Mouse (Mus musculus) testis, adult 2 months (tissue): ENCODE measurements at regions not wholly inside any gene's neighbourhood (a gene's known extent, or its start where the extent isn't known, plus 50 kb on each side); places are given as distances from the start of the nearest gene placed in this dataset.

ENCODE experiments used
- H3K27ac ChIP-seq: fragments of 200-500 bp; 2 replicates; pipeline ENCODE4 v1.5.1; 2012; ENCODE audit warnings: low read depth, low read length; ENCODE audit not compliant: control insufficient read depth, insufficient read depth
- H3K27me3 ChIP-seq: fragments of 200-500 bp; 2 replicates; pipeline ENCODE4 v1.6.1; 2012; ENCODE audit warnings: mild to moderate bottlenecking, low read length, moderate library complexity; ENCODE audit not compliant: control insufficient read depth, insufficient read depth
- H3K36me3 ChIP-seq: fragments of 200-500 bp; 2 replicates; pipeline ENCODE4 v1.6.1; 2012; ENCODE audit warnings: mild to moderate bottlenecking, low read length; ENCODE audit not compliant: control insufficient read depth, insufficient read depth
- H3K4me1 ChIP-seq: fragments of 200-500 bp; 2 replicates; pipeline ENCODE4 v1.6.1; 2012; ENCODE audit warnings: low read length; ENCODE audit not compliant: control insufficient read depth, insufficient read depth
- H3K4me3 ChIP-seq: fragments of 200-500 bp; 2 replicates; pipeline ENCODE4 v1.5.1; 2012; ENCODE audit warnings: low read depth, mild to moderate bottlenecking, low read length, moderate library complexity, mixed read lengths; ENCODE audit not compliant: control insufficient read depth
- CTCF ChIP-seq: fragments of 200-500 bp; IDR thresholded peaks from 2 replicates; pipeline ENCODE4 v1.5.1; 2012; ENCODE audit warnings: low read depth, mild to moderate bottlenecking, inconsistent platforms, low read length, moderate library complexity; ENCODE audit not compliant: control insufficient read depth, insufficient read depth, insufficient replicate concordance
- POLR2A ChIP-seq: fragments of 200-500 bp; IDR thresholded peaks from 2 replicates; pipeline ENCODE4 v1.6.1; 2012; ENCODE audit warnings: low read depth, mild to moderate bottlenecking, inconsistent platforms, low read length, moderate library complexity; ENCODE audit not compliant: control insufficient read depth

DNA sequence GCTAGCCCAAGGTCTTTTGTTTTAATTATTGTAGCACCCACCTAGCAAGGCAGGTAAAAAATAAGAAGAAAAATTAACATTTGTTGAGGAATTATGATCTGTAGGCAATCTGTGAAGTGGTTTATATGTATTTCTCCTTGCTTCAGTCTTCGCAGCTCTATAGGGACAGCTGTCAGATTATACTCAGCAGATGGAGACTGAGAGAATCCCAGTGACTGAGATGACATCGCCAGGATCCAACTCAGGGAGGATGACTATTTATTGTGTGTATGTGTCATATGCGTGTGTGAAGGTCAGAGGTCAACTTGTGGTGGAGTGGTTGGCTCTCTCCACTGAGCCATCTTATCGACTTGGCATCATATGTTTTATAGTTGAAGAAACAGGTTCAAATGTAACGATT lies 362.0 kb upstream of the Chd6 start:
- H3K4me1 ChIP-seq = no peaks in the 10 kb centered on the region
- H3K27me3 ChIP-seq = no peaks in the 10 kb centered on the region
- TF ChIP-seq CTCF = no peak
- TF ChIP-seq POLR2A = no peak
- H3K36me3 ChIP-seq = no peaks in the 10 kb centered on the region
- H3K27ac ChIP-seq = no peak overlapping the region
- no peak overlapping the region for H3K4me3 ChIP-seq

DNA sequence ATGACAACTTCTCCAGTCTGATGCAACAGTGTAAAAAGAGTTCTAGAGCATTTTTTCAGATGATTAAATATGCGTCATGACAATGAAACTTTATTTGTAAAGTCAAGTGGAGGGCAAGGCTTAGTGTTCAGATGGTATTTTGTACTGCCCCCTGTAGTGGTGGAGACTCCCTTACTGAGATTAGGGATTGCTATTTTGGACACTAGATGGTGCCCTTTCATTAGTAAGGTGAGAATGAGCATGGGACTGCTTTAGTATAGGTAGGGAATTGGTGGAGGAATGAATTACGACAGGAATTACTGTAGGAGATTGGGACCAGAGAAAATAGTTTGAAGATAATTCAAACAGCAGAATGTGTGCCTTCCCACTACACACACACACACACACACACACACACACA lies 361.1 kb upstream of the Chd6 start:
- no peak overlapping the region for H3K27ac ChIP-seq
- H3K27me3 ChIP-seq = no peaks in the 10 kb centered on the region
- TF ChIP-seq CTCF = no peak
- no peak for TF ChIP-seq POLR2A
- H3K36me3 ChIP-seq = no peaks in the 10 kb centered on the region
- no peak overlapping the region for H3K4me3 ChIP-seq
- no peaks in the 10 kb centered on the region for H3K4me1 ChIP-seq

- no peaks in the 10 kb centered on the region for H3K36me3 ChIP-seq
- no peak overlapping the region for H3K27ac ChIP-seq
- H3K4me3 ChIP-seq = no peak overlapping the region
- TF ChIP-seq POLR2A = no peak
- no peak for TF ChIP-seq CTCF
- no peaks in the 10 kb centered on the region for H3K27me3 ChIP-seq
- H3K4me1 ChIP-seq = no peaks in the 10 kb centered on the region
Observed at GRCm38 (mm10) chr2:161467035-161467434, 358.2 kb upstream of the Chd6 start.

DNA sequence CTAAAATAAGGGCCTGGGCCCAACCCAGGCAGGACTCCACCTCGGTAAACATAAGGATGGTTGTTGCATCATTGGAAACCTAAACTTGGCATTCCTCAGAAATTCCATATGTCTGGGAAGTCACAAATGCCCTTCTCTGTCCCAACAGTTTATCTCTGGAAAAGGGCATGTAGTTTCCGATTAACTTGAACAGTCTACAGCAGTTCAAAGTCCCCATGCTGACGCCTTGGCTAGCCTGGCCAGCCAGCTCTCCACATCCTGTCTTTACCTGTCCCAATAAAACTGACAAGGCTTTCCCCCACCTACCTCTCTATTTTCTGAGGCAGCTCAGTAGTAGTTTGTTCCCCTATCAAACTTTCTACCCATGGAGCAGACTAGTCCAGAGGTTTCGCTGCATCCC lies 351.7 kb upstream of the Chd6 start:
- no peak overlapping the region for H3K4me3 ChIP-seq
- no peaks in the 10 kb centered on the region for H3K27me3 ChIP-seq
- TF ChIP-seq POLR2A = no peak
- no peak overlapping the region for H3K27ac ChIP-seq
- H3K36me3 ChIP-seq = no peaks in the 10 kb centered on the region
- H3K4me1 ChIP-seq = no peaks in the 10 kb centered on the region

GRCm38 (mm10) chr2:161454466-161454865 lies 345.6 kb upstream of the Chd6 start:
- H3K4me1 ChIP-seq = no peaks in the 10 kb centered on the region
- no peak overlapping the region for H3K27ac ChIP-seq
- no peak for TF ChIP-seq POLR2A
- no peak for TF ChIP-seq CTCF
- H3K27me3 ChIP-seq = no peaks in the 10 kb centered on the region
- no peaks in the 10 kb centered on the region for H3K36me3 ChIP-seq
- H3K4me3 ChIP-seq = no peak overlapping the region

DNA sequence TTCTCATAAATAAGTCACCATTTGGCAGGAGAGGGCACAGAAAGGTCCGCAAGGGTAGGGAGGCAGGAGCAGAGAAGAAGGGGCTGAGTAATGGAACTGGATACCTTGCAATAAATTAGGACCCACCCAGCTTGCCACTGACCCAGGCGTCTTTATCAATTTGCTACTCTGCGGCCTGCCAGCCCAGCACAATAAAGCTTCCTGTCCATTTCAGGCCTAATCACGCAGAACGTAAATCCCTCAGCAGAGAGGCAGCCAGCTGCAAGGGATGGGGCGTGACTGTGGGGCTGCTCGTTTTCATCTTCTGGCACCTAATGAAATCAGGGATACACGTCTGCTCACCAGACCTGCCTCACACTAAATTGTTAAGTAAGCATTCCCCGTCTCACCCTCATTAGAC lies 324.9 kb upstream of the Chd6 start:
- Histone ChIP-seq H3K27ac (no peak overlapping the region), H3K27me3 (no peaks in the 10 kb centered on the region), H3K4me3 (no peak overlapping the region), H3K36me3 (no peaks in the 10 kb centered on the region), H3K4me1 (peaks cover 12% of the 10 kb centered on the region)
- no peak for TF ChIP-seq CTCF
- no peak for TF ChIP-seq POLR2A

DNA sequence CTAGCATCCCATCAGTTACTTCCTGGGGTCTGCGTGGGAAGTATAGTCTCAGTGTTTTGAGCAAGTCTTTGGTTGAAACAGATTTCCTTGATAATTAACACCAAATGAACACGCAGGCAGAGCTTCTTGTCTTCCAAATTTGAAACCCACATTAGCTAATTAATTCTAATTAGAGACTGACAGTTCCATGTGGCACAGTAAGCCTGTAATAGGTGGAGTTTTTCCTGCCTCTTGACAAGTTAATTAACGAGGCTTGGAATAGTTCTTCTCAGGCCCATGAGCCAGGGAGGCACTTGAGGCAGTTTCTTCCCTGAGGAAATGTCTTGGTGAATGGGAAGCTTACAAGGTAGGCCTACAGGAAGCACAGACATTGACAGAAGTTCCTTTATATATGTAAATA lies 320.4 kb upstream of the Chd6 start:
- Histone ChIP-seq H3K4me3 (no peak overlapping the region), H3K4me1 (no peaks in the 10 kb centered on the region), H3K36me3 (no peaks in the 10 kb centered on the region), H3K27me3 (no peaks in the 10 kb centered on the region), H3K27ac (no peak overlapping the region)
- TF ChIP-seq CTCF = no peak
- no peak for TF ChIP-seq POLR2A

DNA sequence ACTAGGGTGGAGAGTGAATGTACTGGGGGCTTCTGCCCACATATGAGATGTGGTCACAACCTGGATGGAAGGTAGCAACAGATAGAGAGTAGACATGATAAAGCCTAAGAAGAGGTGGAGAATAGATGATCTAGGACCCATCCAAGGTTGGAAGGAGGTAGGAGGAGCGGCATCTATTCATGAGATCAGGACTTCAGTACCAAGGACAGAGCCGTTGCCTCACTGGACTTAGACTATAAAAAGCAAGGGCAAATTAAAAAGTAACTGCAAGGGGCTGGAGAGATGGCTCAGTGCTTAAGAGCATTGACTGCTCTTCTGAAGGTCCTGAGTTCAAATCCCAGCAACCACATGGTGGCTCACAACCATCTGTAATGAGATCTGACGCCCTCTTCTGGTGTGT lies 316.7 kb upstream of the Chd6 start:
- TF ChIP-seq POLR2A (no peak), CTCF (no peak)
- Histone ChIP-seq H3K4me3 (no peak overlapping the region), H3K4me1 (no peaks in the 10 kb centered on the region), H3K36me3 (no peaks in the 10 kb centered on the region), H3K27ac (no peak overlapping the region), H3K27me3 (no peaks in the 10 kb centered on the region)
